Mouse (Mus musculus): ENCODE measurements around the gene Fzd10. TPM values are rescaled to one million over a fixed set of nuclear protein-coding genes. Genes with fewer than 3 reads are reported as not detected.

Gene Fzd10
- polyA plus RNA-seq, 1 experiment: 0.70 TPM

DNA sequence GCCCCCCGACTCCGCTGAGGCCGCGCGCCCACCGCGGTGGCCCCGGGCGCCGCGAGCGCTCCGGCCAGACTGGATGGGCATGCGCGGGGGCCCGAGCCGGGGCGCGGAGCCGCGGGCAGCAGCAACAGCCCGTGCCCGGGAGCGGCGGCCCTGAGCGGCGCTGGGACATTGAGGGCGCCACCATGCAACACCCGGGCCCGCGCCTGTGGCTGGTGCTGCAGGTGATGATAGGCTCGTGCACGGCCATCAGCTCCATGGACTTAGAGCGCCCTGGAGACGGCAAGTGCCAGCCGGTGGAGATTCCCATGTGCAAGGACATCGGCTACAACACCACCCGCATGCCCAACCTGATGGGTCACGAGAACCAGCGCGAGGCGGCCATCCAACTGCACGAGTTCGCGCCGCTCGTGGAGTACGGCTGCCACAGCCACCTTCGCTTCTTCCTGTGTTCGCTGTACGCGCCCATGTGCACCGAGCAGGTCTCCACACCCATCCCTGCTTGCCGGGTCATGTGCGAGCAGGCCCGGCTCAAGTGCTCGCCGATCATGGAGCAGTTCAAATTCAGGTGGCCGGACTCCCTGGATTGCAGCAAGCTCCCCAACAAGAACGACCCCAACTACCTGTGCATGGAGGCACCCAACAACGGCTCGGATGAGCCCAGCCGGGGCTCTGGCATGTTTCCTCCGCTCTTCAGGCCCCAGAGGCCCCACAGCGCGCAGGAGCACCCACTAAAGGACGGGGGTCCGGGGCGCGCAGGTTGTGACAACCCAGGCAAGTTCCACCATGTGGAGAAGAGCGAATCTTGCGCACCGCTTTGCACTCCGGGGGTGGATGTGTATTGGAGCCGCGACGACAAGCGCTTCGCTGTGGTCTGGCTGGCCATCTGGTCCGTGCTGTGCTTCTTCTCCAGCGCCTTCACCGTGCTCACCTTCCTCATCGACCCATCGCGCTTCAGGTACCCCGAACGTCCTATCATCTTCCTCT is 684 bp downstream of the Fzd10 start:
- Histone ChIP-seq H3K27me3 (ENCODE audit: control insufficient read depth, insufficient read depth, low read length) (peaks cover 21% of the 10 kb centered on the region), H3K36me3 (ENCODE audit: control insufficient read depth, insufficient read depth, low read length) (no peaks in the 10 kb centered on the region), H3K27ac (ENCODE audit: insufficient read depth, low read depth, low read length) (no peak overlapping the region), H3K4me3 (ENCODE audit: low read depth, low read length) (peak overlapping the region; percentile 62), H3K4me1 (ENCODE audit: control insufficient read depth, insufficient read depth, insufficient read length, low read length) (peaks cover 6% of the 10 kb centered on the region; the same call in 1 of the 2 replicates)
- TF ChIP-seq CTCF (IDR thresholded peaks at IDR 0.05; ENCODE audit: extremely low read depth, insufficient read length, insufficient replicate concordance, low read depth, low read length) (no peak), POLR2A (IDR thresholded peaks at IDR 0.05; ENCODE audit: low read depth, low read length) (no peak)
- 2% methylated on average over 87 of the region's 87 CpGs for WGBS

DNA sequence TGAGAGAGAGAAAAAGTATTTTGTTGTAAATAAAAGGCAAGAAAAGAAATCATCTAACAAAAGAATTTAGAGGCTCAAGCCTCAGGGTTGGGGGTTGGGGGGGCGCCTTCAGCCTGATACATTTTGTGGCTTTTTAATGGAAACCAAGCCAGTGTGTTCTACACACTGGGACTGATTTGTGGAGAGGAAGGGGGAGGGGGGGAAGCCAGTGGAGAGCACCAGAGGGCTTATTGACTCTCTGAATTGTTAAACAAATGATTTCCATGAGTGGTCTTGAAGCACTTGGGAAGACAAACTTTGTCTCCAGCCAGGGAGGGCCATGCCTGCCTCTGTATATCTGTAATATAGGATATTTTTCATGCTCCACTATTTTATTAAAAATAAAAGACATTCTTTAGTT is 3.0 kb downstream of the Fzd10 start:
- Histone ChIP-seq H3K27me3 (ENCODE audit: control insufficient read depth, insufficient read depth, low read length) (peaks cover 21% of the 10 kb centered on the region), H3K36me3 (ENCODE audit: control insufficient read depth, insufficient read depth, low read length) (no peaks in the 10 kb centered on the region), H3K4me3 (ENCODE audit: low read depth, low read length) (no peak overlapping the region), H3K27ac (ENCODE audit: insufficient read depth, low read depth, low read length) (no peak overlapping the region), H3K4me1 (ENCODE audit: control insufficient read depth, insufficient read depth, insufficient read length, low read length) (peaks cover 6% of the 10 kb centered on the region; the same call in 1 of the 2 replicates)
- TF ChIP-seq CTCF (IDR thresholded peaks at IDR 0.05; ENCODE audit: extremely low read depth, insufficient read length, insufficient replicate concordance, low read depth, low read length) (no peak), POLR2A (IDR thresholded peaks at IDR 0.05; ENCODE audit: low read depth, low read length) (no peak)
- 67% methylated on average over 1 of the region's 1 CpGs for WGBS

DNA sequence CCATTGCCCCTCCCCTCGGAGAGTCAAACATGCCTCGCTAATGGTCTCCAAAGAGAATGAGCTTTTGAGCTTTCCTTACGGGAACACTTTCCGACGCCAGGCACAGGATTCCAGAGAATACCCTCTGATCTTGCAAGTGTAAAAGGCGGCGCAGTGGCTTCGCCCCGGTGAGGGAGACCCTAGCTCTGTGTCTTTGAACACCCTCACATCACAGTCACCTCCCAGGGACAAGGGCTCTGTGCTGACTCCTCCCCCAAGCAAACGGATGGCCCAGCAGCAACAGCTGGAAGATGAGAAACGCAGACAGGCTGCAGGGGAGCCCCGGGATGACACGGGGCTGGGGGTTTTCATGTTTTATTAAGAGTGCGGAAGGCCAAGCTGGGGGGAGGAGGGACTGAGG is 6.0 kb downstream of the Fzd10 start:
- 29% methylated on average over 14 of the region's 14 CpGs for WGBS
- TF ChIP-seq CTCF (IDR thresholded peaks at IDR 0.05; ENCODE audit: extremely low read depth, insufficient read length, insufficient replicate concordance, low read depth, low read length) (no peak), POLR2A (IDR thresholded peaks at IDR 0.05; ENCODE audit: low read depth, low read length) (no peak)
- no peak overlapping the region for H3K27ac ChIP-seq (ENCODE audit: insufficient read depth, low read depth, low read length)

DNA sequence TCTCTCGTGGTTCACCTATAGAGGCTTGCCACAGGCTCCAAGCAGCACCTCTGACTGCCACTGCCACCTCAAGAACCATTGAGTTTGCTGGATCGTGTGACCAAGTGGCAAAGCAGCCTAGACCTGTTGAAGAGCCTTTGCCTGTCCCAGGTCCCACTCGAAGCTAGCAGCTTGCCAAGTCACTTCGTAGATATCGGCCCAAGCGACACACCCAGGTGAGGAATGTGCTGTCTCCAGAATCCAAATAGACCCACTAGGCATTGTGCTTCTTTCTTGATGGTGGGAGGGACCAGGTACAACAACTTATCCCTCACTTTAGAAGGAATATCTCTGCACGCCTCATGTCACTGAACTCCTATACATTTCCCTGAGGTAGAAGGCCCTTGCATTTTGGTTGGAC is 8.4 kb downstream of the Fzd10 start:
- Histone ChIP-seq H3K36me3 (ENCODE audit: control insufficient read depth, insufficient read depth, low read length) (no peaks in the 10 kb centered on the region), H3K4me1 (ENCODE audit: control insufficient read depth, insufficient read depth, insufficient read length, low read length) (no peaks in the 10 kb centered on the region), H3K27ac (ENCODE audit: insufficient read depth, low read depth, low read length) (no peak overlapping the region), H3K4me3 (ENCODE audit: low read depth, low read length) (no peak overlapping the region), H3K27me3 (ENCODE audit: control insufficient read depth, insufficient read depth, low read length) (no peaks in the 10 kb centered on the region)
- no peak for TF ChIP-seq POLR2A (IDR thresholded peaks at IDR 0.05; ENCODE audit: low read depth, low read length)
- TF ChIP-seq CTCF (IDR thresholded peaks at IDR 0.05; ENCODE audit: extremely low read depth, insufficient read length, insufficient replicate concordance, low read depth, low read length): no peak
- 60% methylated on average over 7 of the region's 7 CpGs for WGBS

More for the DNA sequence above, 6.0 kb downstream of the Fzd10 start:
- Histone ChIP-seq H3K36me3 (ENCODE audit: control insufficient read depth, insufficient read depth, low read length) (no peaks in the 10 kb centered on the region), H3K4me3 (ENCODE audit: low read depth, low read length) (no peak overlapping the region), H3K27me3 (ENCODE audit: control insufficient read depth, insufficient read depth, low read length) (peaks cover 10% of the 10 kb centered on the region), H3K4me1 (ENCODE audit: control insufficient read depth, insufficient read depth, insufficient read length, low read length) (no peaks in the 10 kb centered on the region)

DNA sequence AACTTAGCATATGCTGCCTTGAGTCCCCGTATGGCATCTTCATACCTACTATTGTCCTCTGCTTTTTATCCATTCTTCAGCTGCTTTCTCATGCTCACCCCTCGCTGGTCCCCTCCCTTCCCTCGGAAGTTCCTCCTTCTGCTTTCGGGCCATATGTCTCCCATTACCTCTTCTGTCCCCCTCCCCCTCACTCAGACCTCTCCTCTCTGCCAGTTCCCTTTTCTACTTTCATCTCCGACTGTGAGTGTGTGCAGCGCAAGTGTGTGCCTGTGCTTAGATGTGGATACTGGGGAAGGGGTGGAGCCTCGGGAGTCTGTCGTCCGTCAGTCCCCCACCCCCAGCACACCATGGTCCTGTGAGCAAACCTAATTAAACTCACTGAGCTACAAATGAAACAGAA is 17.0 kb downstream of the Fzd10 start:
- Histone ChIP-seq H3K4me3 (ENCODE audit: low read depth, low read length) (no peak overlapping the region), H3K36me3 (ENCODE audit: control insufficient read depth, insufficient read depth, low read length) (no peaks in the 10 kb centered on the region), H3K27me3 (ENCODE audit: control insufficient read depth, insufficient read depth, low read length) (no peaks in the 10 kb centered on the region), H3K4me1 (ENCODE audit: control insufficient read depth, insufficient read depth, insufficient read length, low read length) (no peaks in the 10 kb centered on the region), H3K27ac (ENCODE audit: insufficient read depth, low read depth, low read length) (no peak overlapping the region)
- WGBS: 25% methylated on average over 9 of the region's 9 CpGs
- TF ChIP-seq POLR2A (IDR thresholded peaks at IDR 0.05; ENCODE audit: low read depth, low read length): no peak
- TF ChIP-seq CTCF (IDR thresholded peaks at IDR 0.05; ENCODE audit: extremely low read depth, insufficient read length, insufficient replicate concordance, low read depth, low read length): no peak

DNA sequence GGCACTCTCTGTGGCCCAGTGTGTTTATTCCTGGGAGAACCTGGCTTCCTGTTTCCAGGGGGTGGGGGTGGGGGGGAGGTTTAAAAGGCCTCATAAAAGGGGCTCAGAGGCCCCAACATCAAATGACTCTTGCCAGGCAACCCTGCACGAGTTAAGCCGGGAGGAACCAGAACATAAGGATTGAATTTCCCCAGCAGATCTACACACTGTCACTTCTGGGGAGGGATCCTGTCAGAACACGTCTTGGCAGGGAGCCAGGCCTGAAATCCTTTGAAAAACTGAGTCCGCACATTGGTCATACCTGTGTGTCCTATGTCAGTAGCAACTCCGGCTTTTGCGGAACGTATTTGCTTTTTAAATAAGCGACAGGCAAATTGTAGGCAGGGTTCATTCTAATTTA is 19.3 kb downstream of the Fzd10 start:
- no peak overlapping the region for H3K4me3 ChIP-seq (ENCODE audit: low read depth, low read length)
- no peak overlapping the region for H3K27ac ChIP-seq (ENCODE audit: insufficient read depth, low read depth, low read length)
- H3K36me3 ChIP-seq (ENCODE audit: control insufficient read depth, insufficient read depth, low read length): no peaks in the 10 kb centered on the region
- H3K27me3 ChIP-seq (ENCODE audit: control insufficient read depth, insufficient read depth, low read length): no peaks in the 10 kb centered on the region
- H3K4me1 ChIP-seq (ENCODE audit: control insufficient read depth, insufficient read depth, insufficient read length, low read length): no peaks in the 10 kb centered on the region
- WGBS: 43% methylated on average over 8 of the region's 8 CpGs
- no peak for TF ChIP-seq POLR2A (IDR thresholded peaks at IDR 0.05; ENCODE audit: low read depth, low read length)
- no peak for TF ChIP-seq CTCF (IDR thresholded peaks at IDR 0.05; ENCODE audit: extremely low read depth, insufficient read length, insufficient replicate concordance, low read depth, low read length)

DNA sequence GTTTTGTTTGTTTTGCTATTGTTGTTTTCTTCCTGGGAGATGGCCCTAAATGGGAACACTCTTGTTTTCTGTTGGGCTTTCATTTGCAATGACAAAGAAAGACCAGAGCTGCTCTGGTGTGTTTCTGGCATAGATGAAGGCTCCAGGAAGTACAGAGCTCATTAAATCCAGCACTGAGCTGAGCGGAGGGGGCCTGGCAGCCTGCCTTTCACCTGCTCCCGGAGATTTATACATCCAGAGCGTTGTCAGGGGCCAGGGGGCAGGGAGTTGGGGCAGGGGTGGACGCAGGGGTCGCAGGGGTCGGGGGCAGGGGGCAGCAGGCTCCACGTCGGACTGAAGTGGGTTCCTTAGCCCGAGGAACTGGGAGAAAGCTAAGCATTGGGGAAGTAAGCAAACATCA is 19.8 kb downstream of the Fzd10 start:
- no peak overlapping the region for H3K27ac ChIP-seq (ENCODE audit: insufficient read depth, low read depth, low read length)
- no peaks in the 10 kb centered on the region for H3K27me3 ChIP-seq (ENCODE audit: control insufficient read depth, insufficient read depth, low read length)
- no peaks in the 10 kb centered on the region for H3K36me3 ChIP-seq (ENCODE audit: control insufficient read depth, insufficient read depth, low read length)
- no peak for TF ChIP-seq CTCF (IDR thresholded peaks at IDR 0.05; ENCODE audit: extremely low read depth, insufficient read length, insufficient replicate concordance, low read depth, low read length)
- TF ChIP-seq POLR2A (IDR thresholded peaks at IDR 0.05; ENCODE audit: low read depth, low read length): no peak
- no peak overlapping the region for H3K4me3 ChIP-seq (ENCODE audit: low read depth, low read length)
- no peaks in the 10 kb centered on the region for H3K4me1 ChIP-seq (ENCODE audit: control insufficient read depth, insufficient read depth, insufficient read length, low read length)
- WGBS: 8% methylated on average over 9 of the region's 9 CpGs

Measured in small intestine, adult 2 months (tissue).